Mouse (Mus musculus) thymus, postnatal 0 days (tissue): ENCODE data around the gene Adpgk. TPM values are rescaled to one million over a fixed set of nuclear protein-coding genes. Genes with fewer than 3 reads are reported as not detected.

Experiments used
- DNase-seq: peaks from one replicate; pipeline ENCODE4 v3.0.0-alpha.2; 2015; ENCODE audit warnings: low spot score
- polyA plus RNA-seq: library from polyadenylated mRNA; unstranded; fragments of >200 nt; fragmentation: Nextera tagmentation; extraction: Ambion mirVana; gene quantifications from 2 replicates; pipeline ENCODE4 v1.2.1, GENCODE M21; 2015

The Adpgk gene
- polyA plus RNA-seq, 1 experiment from 2014 or later = 19.1 TPM

- peak; percentile 10 for DNase-seq
Observed at GRCm38 (mm10) chr9:59369220-59369619, 77.9 kb downstream of the Adpgk start.

- no peak for DNase-seq
Observed at GRCm38 (mm10) chr9:59369646-59370045, 78.3 kb downstream of the Adpgk start.

Other genes starting within 250 kb of the Adpgk start
- 17.2 and 18.4 TPM in 2 replicates for gene Bbs4, start 62.0 kb downstream of the Adpgk start, polyA plus RNA-seq
- gene Arih1, start 195.1 kb downstream of the Adpgk start, polyA plus RNA-seq = 12.3 and 13.7 TPM in 2 replicates
- gene Hexa, start 248.0 kb downstream of the Adpgk start, polyA plus RNA-seq = 39.9 and 47.7 TPM in 2 replicates
- 0.23 and 0.72 TPM in 2 replicates for gene Tmem202, start 248.3 kb downstream of the Adpgk start, polyA plus RNA-seq